Mouse (Mus musculus) kidney, embryonic 15.5 days (tissue): ENCODE measurements around the gene Ak2. TPM values are rescaled to one million over a fixed set of nuclear protein-coding genes. Genes with fewer than 3 reads are reported as not detected.

ENCODE experiments used
- ATAC-seq: fragments of 200-750 bp; cut with Nextera tagmentation; replicated peaks from 2 replicates; pipeline ENCODE4 v1.8.0; 2017; ENCODE audit warnings: moderate TSS enrichment; ENCODE audit not compliant: low FRiP score
- H3K27ac ChIP-seq: fragments of 300-500 bp; sonication (generic); 2 replicates; pipeline ENCODE4 v1.5.1; 2015; ENCODE audit warnings: mild to moderate bottlenecking, inconsistent platforms
- H3K27me3 ChIP-seq: fragments of 300-500 bp; sonication (generic); 2 replicates; pipeline ENCODE4 v1.6.1; 2015; ENCODE audit warnings: inconsistent platforms
- H3K36me3 ChIP-seq: fragments of 300-500 bp; sonication (generic); 2 replicates; pipeline ENCODE4 v1.6.1; 2015; ENCODE audit warnings: inconsistent platforms
- H3K4me1 ChIP-seq: fragments of 300-500 bp; sonication (generic); 2 replicates; pipeline ENCODE4 v1.6.1; 2015; ENCODE audit warnings: inconsistent platforms
- H3K4me2 ChIP-seq: fragments of 300-500 bp; sonication (generic); 2 replicates; pipeline ENCODE4 v1.6.1; 2015; ENCODE audit warnings: moderate library complexity, mild to moderate bottlenecking, inconsistent platforms
- H3K4me3 ChIP-seq: fragments of 300-500 bp; sonication (generic); replicated peaks from 2 replicates; pipeline ENCODE4 v1.5.1; 2015; ENCODE audit warnings: mild to moderate bottlenecking, inconsistent platforms
- H3K9ac ChIP-seq: fragments of 300-500 bp; sonication (generic); 2 replicates; pipeline ENCODE4 v1.6.1; 2015; ENCODE audit warnings: mild to moderate bottlenecking, inconsistent platforms
- H3K9me3 ChIP-seq: fragments of 300-500 bp; sonication (generic); replicated peaks from 2 replicates; pipeline ENCODE4 v1.6.1; 2016; ENCODE audit warnings: inconsistent platforms
- whole genome bisulfite sequencing: fragments of 180-500 bp; shearing (Covaris S2); methylation state at CpG from one replicate; pipeline ENCODE4 v1.1.7; 2015; ENCODE audit warnings: mixed read lengths; 5-methylcytosine and 5-hydroxymethylcytosine counted together
- polyA plus RNA-seq: library from polyadenylated mRNA; unstranded; fragments of >200 nt; fragmentation: Nextera tagmentation; extraction: Ambion mirVana; gene quantifications from 2 replicates; pipeline ENCODE4 v1.2.1, GENCODE M21; 2015

Gene Ak2
- polyA plus RNA-seq, 1 experiment from 2014 or later: 224 TPM

DNA sequence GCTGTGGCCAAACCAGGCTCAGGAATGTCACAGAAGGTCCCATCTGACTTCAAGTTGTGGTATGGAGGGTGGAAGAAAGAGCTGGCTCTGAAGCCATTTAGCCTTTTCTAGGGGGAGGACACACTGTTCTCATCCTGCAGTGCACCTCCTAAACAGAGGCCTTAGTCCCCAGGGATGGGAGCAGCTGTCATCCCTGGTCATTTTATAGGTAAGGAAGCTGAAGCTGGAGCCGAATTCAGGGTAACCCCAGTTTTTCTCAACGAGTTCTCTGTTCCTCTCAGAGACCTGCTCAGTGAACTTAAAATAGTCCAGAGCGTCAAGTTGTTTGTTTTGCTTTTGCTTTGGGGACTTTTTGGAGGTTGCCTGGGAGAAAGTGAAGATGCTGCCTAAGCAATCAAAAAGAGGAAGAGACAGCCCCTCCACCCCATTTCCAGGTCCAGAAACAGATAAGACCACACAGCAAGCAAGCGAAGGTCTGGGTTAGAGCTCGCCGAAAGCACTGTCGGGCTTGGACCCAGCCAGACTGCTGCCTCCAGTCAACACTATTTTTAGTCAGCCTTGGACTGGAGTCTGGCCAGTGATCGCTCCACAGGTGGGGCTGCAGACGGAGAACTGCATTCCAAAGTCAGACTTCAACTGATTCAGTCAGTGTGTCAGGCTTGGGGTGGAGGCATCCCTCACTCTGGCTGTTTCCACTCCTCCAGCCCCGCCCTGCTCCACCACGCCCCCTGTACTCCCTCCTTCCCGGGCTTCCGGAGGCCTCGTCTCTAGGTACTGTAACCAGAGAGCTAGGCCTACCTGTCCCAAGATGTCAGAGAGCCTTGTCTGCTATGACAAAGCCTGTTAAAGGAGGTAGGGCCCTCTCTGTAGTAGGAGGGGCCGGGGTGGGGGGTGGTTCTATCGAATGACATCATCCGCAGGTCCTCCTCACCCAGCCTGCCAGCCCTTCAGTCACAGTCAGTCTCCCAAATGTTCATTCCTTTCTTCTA lies 41.5 kb downstream of the Ak2 start:
- H3K36me3 ChIP-seq: no peaks in the 10 kb centered on the region
- ATAC-seq: peak; percentile 94
- peak overlapping the region; percentile 8; the same call in 1 of the 2 replicates for H3K9ac ChIP-seq
- H3K27ac ChIP-seq: peak overlapping the region; percentile 67
- H3K9me3 ChIP-seq: no peaks in the 10 kb centered on the region
- WGBS: 21% methylated on average over 17 of the region's 17 CpGs
- 0 out of 2 replicates have a peak overlapping the region, but pooled peaks have one; percentile 3 for H3K4me3 ChIP-seq
- peaks cover 32% of the 10 kb centered on the region for H3K4me1 ChIP-seq
- no peaks in the 10 kb centered on the region for H3K27me3 ChIP-seq
- peak overlapping the region; percentile 46 for H3K4me2 ChIP-seq

- no peaks in the 10 kb centered on the region for H3K27me3 ChIP-seq
Measured at GRCm38 (mm10) chr4:129034224-129034623, 42.5 kb downstream of the Ak2 start.

GRCm38 (mm10) chr4:129034706-129035660 lies 43.2 kb downstream of the Ak2 start:
- no peak for ATAC-seq
- H3K27me3 ChIP-seq: no peaks in the 10 kb centered on the region
- no peaks in the 10 kb centered on the region for H3K9me3 ChIP-seq
- WGBS: 38% methylated on average over 13 of the region's 13 CpGs
- peaks cover 32% of the 10 kb centered on the region for H3K4me1 ChIP-seq
- H3K27ac ChIP-seq: peak overlapping the region; percentile 11
- H3K9ac ChIP-seq: no peak overlapping the region
- H3K36me3 ChIP-seq: no peaks in the 10 kb centered on the region
- H3K4me2 ChIP-seq: no peak overlapping the region
- H3K4me3 ChIP-seq: no peak overlapping the region

More at GRCm38 (mm10) chr4:129034224-129034623, 42.5 kb downstream of the Ak2 start:
- H3K4me2 ChIP-seq: no peak overlapping the region
- H3K36me3 ChIP-seq: no peaks in the 10 kb centered on the region
- no peak overlapping the region for H3K4me3 ChIP-seq
- no peak overlapping the region for H3K9ac ChIP-seq
- H3K27ac ChIP-seq: no peak overlapping the region
- WGBS: 89% methylated on average over 3 of the region's 3 CpGs
- H3K4me1 ChIP-seq: peaks cover 32% of the 10 kb centered on the region
- ATAC-seq: no peak
- H3K9me3 ChIP-seq: no peaks in the 10 kb centered on the region

- Histone ChIP-seq H3K9ac (no peak overlapping the region), H3K27ac (no peak overlapping the region), H3K4me1 (peaks cover 32% of the 10 kb centered on the region), H3K4me3 (no peak overlapping the region), H3K9me3 (no peaks in the 10 kb centered on the region), H3K36me3 (no peaks in the 10 kb centered on the region), H3K4me2 (no peak overlapping the region), H3K27me3 (no peaks in the 10 kb centered on the region)
- 70% methylated on average over 7 of the region's 7 CpGs for WGBS
- no peak for ATAC-seq
Measured at GRCm38 (mm10) chr4:129035851-129036445, 44.2 kb downstream of the Ak2 start.

DNA sequence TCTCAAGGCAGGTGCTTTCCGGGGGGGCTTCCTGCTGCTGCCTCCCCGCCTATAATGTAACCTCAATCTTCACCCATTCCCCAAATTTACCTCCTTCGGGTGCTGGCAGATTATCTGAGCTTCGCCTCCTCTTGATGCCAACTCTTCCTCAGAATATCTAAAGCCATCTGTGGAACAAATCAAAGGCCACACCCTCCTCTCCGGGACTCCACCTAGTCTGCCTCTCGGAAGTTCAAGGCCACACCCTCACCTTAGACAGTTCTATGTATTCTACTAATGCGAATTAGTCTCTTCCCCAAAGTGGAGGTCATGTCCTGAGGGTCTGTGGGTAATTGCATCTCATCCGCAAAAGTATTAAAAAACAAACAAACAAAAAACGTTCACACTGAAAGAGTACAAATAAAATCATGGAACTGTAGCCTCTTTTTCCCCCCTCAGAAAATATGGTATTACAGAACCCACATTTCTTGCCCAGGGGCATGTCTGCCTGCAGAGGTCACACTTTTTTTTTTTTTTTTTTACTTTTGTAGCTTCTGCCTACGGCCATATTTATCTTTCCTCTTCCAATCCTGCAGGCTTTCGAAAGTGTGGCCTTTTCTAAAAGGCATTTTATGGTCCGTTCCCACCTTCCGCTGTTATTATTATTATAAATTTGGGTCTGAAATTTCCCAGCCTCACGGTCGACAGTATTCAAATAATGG lies 56.1 kb downstream of the Ak2 start:
- Histone ChIP-seq H3K36me3 (no peaks in the 10 kb centered on the region), H3K4me2 (peak overlapping the region; percentile 97), H3K4me3 (peak overlapping the region; percentile 55), H3K9ac (0 out of 2 replicates have a peak overlapping the region, but pooled peaks have one; percentile 41), H3K9me3 (no peaks in the 10 kb centered on the region), H3K4me1 (peaks cover 22% of the 10 kb centered on the region), H3K27ac (no peak overlapping the region), H3K27me3 (peaks cover 62% of the 10 kb centered on the region)
- ATAC-seq: no peak
- 16% methylated on average over 15 of the region's 15 CpGs for WGBS

- no peaks in the 10 kb centered on the region for H3K9me3 ChIP-seq
- peak overlapping the region; percentile 97 for H3K4me2 ChIP-seq
- no peaks in the 10 kb centered on the region for H3K36me3 ChIP-seq
- ATAC-seq: peak; percentile 88
- H3K4me1 ChIP-seq: peaks cover 22% of the 10 kb centered on the region
- peak overlapping the region; percentile 41 for H3K9ac ChIP-seq
- WGBS: 1% methylated on average over 51 of the region's 52 CpGs
- peak overlapping the region; percentile 55 for H3K4me3 ChIP-seq
- peak overlapping the region; percentile 14; the same call in 1 of the 2 replicates for H3K27ac ChIP-seq
- peaks cover 62% of the 10 kb centered on the region for H3K27me3 ChIP-seq
Measured at GRCm38 (mm10) chr4:129048501-129049305, 56.9 kb downstream of the Ak2 start.

DNA sequence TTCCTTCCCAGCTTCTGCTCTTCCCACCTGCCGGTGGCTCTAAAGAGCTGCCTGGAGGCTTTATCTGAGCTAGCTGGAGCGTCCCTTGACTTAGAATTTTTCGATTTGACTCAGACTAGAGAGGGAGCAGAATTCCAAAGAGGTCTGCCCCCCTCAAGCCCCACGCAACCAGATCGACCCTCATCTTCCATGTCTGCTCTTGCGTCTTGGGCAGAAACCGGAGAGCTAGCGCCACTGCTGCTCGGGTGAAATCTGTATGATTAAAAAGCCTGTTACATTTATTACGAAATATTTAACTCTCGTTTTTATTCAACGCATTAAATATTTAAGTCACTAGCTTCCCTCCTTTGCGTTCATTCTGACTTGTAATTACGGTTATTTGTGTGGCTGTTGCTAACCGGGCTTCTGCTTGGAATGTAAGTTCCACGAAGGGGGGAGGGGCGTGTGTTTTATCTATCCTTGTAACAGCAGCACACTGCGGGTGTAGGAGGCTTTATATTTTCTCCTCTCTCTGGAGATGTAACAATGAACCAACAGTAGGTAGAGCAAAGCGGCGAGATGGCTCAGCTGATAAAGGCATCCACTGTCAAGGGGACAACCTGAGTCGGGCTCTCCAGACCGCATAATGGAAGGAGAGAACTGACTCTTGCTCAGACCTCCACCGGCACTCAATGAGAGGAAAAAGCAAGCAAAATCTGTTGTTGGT lies 57.7 kb downstream of the Ak2 start:
- 3% methylated on average over 23 of the region's 23 CpGs for WGBS
- Histone ChIP-seq H3K4me2 (peak overlapping the region; percentile 97), H3K9me3 (no peaks in the 10 kb centered on the region), H3K4me1 (peaks cover 22% of the 10 kb centered on the region), H3K9ac (peak overlapping the region; percentile 41), H3K36me3 (no peaks in the 10 kb centered on the region), H3K27ac (0 out of 2 replicates have a peak overlapping the region, but pooled peaks have one; percentile 14), H3K4me3 (peak overlapping the region; percentile 55), H3K27me3 (peaks cover 62% of the 10 kb centered on the region)
- ATAC-seq: no peak

DNA sequence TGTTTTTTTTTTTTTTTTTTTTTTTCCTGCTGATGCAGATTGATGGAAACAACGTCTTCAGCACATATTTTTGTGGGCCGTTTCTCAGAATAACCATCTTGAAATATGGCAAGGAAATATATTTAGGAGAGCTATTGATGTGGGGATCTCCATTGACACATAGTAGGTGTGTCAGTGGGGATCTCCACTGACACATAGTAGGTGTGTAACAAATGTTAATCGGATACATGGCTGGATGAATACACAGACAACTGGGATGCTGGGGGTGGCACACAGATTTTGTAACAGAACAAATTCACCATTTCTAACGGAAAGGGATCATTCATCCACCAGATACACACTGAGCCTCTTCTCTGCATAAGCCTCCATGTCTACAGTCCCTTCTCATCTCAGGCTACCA lies 58.6 kb downstream of the Ak2 start:
- 74% methylated on average over 4 of the region's 4 CpGs for WGBS
- Histone ChIP-seq H3K9me3 (no peaks in the 10 kb centered on the region), H3K4me3 (no peak overlapping the region), H3K27me3 (peaks cover 61% of the 10 kb centered on the region), H3K27ac (no peak overlapping the region), H3K9ac (no peak overlapping the region), H3K4me2 (no peak overlapping the region), H3K4me1 (peaks cover 22% of the 10 kb centered on the region), H3K36me3 (no peaks in the 10 kb centered on the region)
- ATAC-seq: no peak

- no peak overlapping the region for H3K27ac ChIP-seq
- H3K4me3 ChIP-seq: no peak overlapping the region
- H3K36me3 ChIP-seq: no peaks in the 10 kb centered on the region
- no peak overlapping the region for H3K4me2 ChIP-seq
- peaks cover 56% of the 10 kb centered on the region for H3K27me3 ChIP-seq
- no peak for ATAC-seq
- WGBS: 71% methylated on average over 6 of the region's 6 CpGs
- peaks cover 22% of the 10 kb centered on the region for H3K4me1 ChIP-seq
- no peak overlapping the region for H3K9ac ChIP-seq
- no peaks in the 10 kb centered on the region for H3K9me3 ChIP-seq
Measured at GRCm38 (mm10) chr4:129050901-129051417, 59.2 kb downstream of the Ak2 start.
